Mouse (Mus musculus) embryo, embryonic 11.5 days (tissue): Measurements from ENCODE around the gene Usp6nl.
A peak's percentile ranks its signal among the peaks of the same experiment; 100 is the strongest.

Experiments used
- DNase-seq: peaks from one replicate; pipeline ENCODE4 v3.0.0-alpha.2; 2012; ENCODE audit warnings: low read depth, low spot score

Usp6nl gene

GRCm38 (mm10) chr2:6367497-6367896 lies 45.0 kb downstream of the Usp6nl start:
- no peak for DNase-seq

- DNase-seq: no peak
Measured at GRCm38 (mm10) chr2:6374216-6374615, 51.7 kb downstream of the Usp6nl start.

GRCm38 (mm10) chr2:6376071-6376470 lies 53.6 kb downstream of the Usp6nl start:
- no peak for DNase-seq

DNA sequence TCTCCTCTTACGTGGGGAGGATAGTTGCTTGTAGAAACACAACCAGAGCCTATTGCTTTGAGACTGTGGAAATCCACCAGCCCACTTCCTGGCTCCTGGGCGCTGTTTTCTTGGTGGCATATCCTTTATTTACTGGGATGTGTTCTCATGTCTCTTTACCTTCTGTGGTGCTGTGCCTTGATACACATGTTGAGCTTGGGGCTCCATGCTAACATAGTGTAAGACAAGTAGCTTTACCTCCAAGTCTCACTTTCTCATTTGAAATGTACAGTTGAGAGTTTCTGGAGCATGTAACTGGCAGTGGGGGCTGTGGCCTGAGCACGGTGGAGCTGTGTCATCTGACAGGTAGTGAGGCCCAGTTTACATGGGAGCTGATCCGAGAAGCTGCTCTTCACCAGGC lies 54.5 kb downstream of the Usp6nl start:
- no peak for DNase-seq

GRCm38 (mm10) chr2:6378590-6379205 lies 56.2 kb downstream of the Usp6nl start:
- DNase-seq: no peak

GRCm38 (mm10) chr2:6379731-6380212 lies 57.3 kb downstream of the Usp6nl start:
- DNase-seq: no peak

GRCm38 (mm10) chr2:6380401-6380800 lies 57.9 kb downstream of the Usp6nl start:
- DNase-seq: no peak

DNA sequence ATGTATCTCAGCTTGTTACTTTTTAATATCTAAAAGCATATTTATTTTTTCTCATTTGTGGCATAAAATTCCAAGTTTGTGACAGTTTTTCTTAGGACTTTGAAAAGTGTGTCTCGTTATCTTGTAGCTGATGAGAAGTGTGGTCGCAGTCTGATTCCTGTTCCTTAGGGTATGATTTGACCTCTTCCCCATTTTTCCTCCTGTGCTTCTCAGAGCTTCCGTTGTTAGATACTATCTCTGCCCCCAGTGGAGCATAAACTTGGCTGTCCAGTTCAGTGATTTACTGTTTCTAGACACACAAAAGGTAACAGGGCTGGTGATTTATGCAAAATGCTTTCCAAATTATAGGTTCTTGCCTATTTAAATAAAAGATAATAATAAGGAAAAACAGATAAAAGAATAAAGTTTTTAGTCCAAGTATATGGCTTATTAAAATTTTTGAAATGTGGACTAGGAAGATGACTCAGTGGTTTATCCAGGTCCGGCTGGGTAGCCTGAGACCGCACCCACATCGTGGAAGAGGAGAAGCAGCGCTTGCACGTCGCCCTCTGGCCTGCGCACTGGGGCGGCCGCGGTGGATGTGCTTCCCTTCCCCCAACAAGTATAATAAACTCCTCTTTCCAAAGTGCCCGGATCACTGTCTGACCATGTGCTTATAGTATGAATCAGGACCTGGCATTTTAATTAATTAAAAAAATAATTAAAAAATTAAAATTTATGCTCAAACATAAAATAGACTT lies 62.1 kb downstream of the Usp6nl start:
- no peak for DNase-seq

- no peak for DNase-seq
Measured at GRCm38 (mm10) chr2:6389162-6389561, 66.7 kb downstream of the Usp6nl start.

- no peak for DNase-seq
Measured at GRCm38 (mm10) chr2:6391261-6391660, 68.8 kb downstream of the Usp6nl start.

- DNase-seq: no peak
Measured at GRCm38 (mm10) chr2:6391940-6392339, 69.5 kb downstream of the Usp6nl start.

DNA sequence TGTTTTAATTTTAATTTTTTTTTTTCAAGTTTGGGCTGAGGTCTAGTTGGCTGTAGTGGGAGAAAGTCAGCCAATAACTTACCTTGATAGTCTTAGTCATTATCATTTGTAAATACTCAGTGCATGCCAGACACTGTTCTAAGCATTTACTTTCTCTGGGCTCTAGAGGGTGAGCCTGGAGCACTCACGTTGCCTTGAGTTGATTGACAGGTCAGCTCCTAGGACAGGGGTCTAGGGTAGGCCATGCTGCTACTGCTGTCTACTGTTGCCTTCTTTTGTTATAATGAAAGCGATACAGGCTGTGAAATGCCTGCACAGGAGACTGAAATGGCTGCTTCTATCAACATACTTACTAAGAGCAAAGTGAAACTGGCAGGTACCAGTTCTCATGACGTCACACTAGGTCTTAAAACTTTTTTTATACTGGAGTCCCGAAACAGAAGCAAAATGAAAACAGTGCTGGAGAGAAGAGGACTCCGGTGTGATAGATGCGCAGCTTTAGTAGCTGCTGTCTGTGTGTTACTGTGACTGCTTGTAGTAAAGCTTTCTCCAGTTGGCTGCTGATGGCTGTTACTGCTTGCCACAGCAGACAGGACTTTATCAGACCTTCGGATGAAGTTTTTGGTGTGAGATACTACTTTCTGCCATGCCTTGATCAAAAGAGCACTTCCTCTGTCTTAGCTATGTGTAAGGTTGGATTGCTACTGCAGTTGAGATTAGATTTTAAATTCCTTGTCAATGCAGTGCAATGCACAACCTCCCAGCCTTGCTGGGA lies 73.6 kb downstream of the Usp6nl start:
- no peak for DNase-seq

DNA sequence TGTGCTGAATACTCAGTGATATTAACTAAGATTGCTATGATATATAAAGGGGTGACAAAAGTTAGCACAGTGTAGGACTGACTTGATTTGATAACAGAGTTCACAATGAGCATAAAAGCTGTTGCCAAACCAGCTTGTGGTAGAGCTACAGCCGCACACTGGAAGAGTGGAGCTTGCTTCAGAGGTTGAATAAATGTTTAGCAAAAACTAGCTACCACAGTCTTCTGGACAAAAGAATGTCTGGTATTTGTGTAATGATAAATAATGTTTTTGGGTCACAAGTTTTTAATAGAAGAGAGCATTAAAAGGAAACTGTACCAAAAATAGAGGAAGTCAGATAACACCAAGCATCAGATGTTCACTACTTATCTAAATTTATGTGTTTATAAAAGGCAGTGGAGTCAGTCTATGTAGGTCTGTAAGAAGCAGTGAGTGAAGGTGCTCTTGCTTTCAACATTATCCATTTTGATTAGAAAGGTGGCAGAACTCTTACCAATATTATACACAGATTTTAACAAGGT lies 74.2 kb downstream of the Usp6nl start:
- DNase-seq: no peak

DNA sequence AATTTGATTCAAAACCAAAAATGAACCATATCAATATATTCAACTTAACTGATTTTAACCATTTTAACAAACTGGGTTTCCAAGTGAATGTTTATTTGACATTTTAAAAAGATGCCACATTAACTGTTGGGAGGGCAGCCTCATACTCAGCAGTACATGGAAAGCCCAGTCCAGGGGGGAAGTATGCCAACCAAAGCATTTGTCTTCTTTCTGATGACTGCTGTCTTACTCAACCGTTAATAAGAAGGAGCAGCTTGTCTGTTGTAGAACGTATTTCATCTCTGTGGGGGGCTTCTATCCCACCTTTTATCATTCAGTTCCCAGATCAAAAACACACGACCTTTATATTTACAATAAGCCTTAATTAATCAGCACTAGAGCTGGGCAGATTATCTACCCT lies 74.7 kb downstream of the Usp6nl start:
- DNase-seq: no peak

DNA sequence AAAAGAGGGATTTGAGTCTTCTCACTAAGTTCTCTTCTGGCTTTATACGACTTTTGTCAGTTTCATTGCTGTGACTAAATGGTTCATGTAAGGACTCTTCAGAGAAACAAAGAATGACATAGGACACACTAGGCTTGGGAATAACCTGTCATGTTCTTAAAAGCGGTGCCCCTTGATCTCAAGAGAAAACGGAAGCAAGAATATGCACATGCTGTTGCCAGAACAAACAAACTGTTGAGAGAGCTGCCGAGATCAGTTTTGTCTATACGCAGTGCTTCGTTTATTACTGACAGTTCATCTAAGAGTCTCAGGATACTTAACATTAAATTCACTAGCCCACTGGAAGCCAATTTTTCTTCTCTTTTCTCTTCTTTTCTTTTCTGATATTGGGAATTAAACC lies 76.4 kb downstream of the Usp6nl start:
- no peak for DNase-seq

DNA sequence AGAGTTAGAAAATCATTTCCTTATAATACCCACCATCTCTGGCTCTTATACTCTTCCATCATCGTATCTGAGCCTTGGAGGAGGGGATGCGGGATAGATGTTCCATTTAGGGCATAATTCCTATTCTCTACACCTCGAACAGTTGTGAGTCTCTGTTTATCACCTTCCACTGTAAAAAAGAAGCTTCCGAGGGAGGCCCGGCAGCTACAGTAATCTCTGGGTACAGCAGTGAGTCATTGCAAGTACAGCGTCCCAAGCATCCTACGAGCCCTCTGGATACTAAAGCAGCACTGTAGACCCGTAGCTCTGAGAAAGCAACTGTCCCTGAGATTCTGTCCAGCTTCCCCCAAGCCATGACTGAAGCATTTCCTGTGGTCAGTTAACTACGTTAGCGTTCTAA lies 78.6 kb downstream of the Usp6nl start:
- no peak for DNase-seq

GRCm38 (mm10) chr2:6403375-6403774 lies 80.9 kb downstream of the Usp6nl start:
- DNase-seq: peak; percentile 44

DNA sequence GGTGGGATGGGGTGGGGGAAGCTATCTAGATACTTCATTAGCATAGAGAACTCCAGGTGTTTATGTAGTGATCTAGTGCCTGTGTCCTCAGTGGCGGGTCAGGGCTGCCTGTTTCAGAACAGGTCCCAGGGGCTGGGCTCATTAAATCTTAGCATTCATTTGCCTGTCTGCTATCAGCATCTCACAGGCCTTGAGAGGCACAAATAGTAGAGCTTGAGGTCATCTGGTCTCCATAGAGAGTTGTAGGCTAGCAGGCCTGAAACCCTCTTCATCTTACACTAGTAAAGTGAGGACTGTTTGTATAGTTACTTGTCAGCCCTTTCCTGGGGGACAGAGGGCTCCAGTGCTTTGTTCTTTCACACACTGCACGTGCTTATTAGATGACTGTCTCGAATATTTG lies 81.5 kb downstream of the Usp6nl start:
- DNase-seq: no peak

DNA sequence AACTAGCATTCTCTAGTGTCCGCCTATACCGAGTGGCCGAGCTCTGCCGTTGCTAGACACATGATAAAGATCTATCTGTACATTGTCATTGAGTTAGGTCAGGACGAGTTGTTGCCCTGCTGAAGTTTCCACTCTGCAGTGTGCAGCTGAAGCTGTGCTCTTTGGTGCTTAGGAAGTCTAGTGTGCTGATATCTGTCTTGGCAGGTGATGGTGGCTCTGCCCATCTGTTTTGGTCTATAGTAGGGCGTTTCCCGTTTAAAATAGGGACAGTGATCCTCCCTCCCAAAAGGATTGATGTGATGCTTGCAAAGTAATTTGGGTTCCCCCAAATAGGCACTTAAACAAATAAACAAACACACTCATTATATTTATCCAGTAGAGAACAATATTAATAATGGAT lies 82.2 kb downstream of the Usp6nl start:
- no peak for DNase-seq

GRCm38 (mm10) chr2:6405059-6406033 lies 82.9 kb downstream of the Usp6nl start:
- peak; percentile 71 for DNase-seq

DNA sequence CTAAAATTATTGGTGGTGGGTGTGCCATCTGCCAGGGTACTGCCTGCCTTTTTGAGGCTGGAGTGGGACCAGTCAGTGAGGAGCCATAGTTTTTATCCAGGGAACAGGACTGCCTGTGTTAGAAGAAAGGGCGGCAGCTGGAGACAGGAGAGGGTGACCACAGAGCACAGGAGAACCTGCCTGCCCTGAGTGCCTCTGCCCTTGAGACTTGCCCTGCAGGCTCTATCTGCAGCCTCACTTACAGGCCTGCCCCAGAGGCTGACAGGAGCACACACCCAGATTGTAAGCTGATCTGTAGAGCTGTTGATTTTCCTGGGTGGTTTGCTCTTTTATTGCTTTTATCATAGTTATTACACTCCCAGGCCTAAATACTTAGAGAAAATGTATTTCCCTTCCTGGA lies 85.2 kb downstream of the Usp6nl start:
- DNase-seq: no peak
